Mouse (Mus musculus): ENCODE results near the gene Siglech. TPM values are rescaled to one million over a fixed set of nuclear protein-coding genes. Genes with fewer than 3 reads are reported as not detected.

The Siglech gene
- polyA plus RNA-seq, 1 experiment from 2014 or later = 1.4 TPM

DNA sequence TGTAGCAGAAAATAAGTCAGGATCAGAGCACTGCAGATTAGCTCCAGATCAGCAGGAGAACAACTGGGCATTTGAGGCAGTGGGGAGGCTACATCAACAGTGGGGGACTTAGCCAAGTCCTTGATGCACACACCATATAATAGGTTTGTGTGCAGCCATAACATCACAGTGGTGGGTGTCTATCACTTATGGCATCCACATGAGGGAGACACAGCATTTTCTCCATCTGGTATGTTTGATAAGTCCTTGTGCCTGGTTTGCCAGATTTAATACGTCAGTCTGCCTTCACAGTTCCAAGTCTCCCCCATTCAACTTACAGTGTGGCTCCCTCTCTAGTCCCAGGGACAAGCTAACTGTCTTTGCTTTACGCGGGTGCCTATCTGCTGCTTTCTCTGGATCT is 24.3 kb downstream of the Siglech start:
- 83% methylated on average over 3 of the region's 3 CpGs for WGBS
- no peak overlapping the region for H3K27ac ChIP-seq (ENCODE audit: low read depth, low read length)
- H3K9me3 ChIP-seq (ENCODE audit: control insufficient read depth) = no peaks in the 10 kb centered on the region
- no peak overlapping the region for H3K4me2 ChIP-seq (replicated peaks; ENCODE audit: low read depth)
- H3K27me3 ChIP-seq (replicated peaks; ENCODE audit: control insufficient read depth, insufficient read depth, low read length) = no peaks in the 10 kb centered on the region
- H3K4me3 ChIP-seq (ENCODE audit: low read depth, low read length) = no peak overlapping the region
- H3K36me3 ChIP-seq (ENCODE audit: control insufficient read depth, insufficient read depth) = peaks cover 13% of the 10 kb centered on the region
- H3K4me1 ChIP-seq (replicated peaks; ENCODE audit: control insufficient read depth, insufficient read depth, low read length) = no peaks in the 10 kb centered on the region
- H3K9ac ChIP-seq (ENCODE audit: low read depth, low read length) = no peak overlapping the region
- ATAC-seq = no peak
- no peak for TF ChIP-seq CTCF (IDR thresholded peaks at IDR 0.05; ENCODE audit: low read depth)

DNA sequence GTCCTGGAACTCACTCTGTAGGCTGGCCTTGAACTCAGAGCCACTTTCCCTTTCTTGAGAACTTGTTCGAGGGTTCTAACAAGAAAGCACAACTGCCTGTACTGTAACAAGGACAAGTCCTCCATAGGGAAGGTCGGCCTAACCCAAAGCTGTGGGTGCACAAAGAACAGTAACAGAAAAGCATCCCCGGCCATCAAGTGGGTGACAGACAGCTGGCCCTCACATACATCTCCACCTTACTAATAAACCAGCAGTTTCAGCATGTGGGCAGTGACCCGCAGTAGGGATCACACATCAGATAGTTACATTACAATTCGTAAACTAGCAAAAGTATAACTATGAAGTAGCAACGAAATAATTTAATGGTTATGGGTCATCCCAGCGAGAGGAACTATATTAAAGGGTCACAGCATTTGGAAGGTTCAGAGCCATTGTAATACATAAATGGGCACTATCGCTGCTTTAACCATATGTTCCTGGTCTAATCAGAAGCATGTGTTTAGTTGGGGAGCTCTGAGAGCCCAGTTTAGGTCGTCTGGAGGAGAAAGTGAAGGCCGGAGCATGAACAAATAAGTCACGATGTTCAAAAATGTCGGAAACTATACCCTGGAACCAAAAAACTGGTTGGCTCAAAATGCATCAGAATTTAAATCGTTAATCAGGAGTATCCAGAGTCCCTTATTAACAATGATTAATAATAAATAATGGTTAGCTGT is 25.4 kb downstream of the Siglech start:
- Histone ChIP-seq H3K9me3 (ENCODE audit: control insufficient read depth) (no peaks in the 10 kb centered on the region), H3K9ac (ENCODE audit: low read depth, low read length) (peak overlapping the region; percentile 92), H3K36me3 (ENCODE audit: control insufficient read depth, insufficient read depth) (peaks cover 22% of the 10 kb centered on the region), H3K4me1 (replicated peaks; ENCODE audit: control insufficient read depth, insufficient read depth, low read length) (no peaks in the 10 kb centered on the region), H3K4me2 (replicated peaks; ENCODE audit: low read depth) (peak overlapping the region; percentile 81), H3K4me3 (ENCODE audit: low read depth, low read length) (peak overlapping the region; percentile 79), H3K27me3 (replicated peaks; ENCODE audit: control insufficient read depth, insufficient read depth, low read length) (no peaks in the 10 kb centered on the region), H3K27ac (ENCODE audit: low read depth, low read length) (peak overlapping the region; percentile 73; the same call in 1 of the 2 replicates)
- 38% methylated on average over 13 of the region's 13 CpGs for WGBS
- ATAC-seq = peak; percentile 8; the same call in 1 of the 2 replicates
- TF ChIP-seq CTCF (IDR thresholded peaks at IDR 0.05; ENCODE audit: low read depth) = no peak

DNA sequence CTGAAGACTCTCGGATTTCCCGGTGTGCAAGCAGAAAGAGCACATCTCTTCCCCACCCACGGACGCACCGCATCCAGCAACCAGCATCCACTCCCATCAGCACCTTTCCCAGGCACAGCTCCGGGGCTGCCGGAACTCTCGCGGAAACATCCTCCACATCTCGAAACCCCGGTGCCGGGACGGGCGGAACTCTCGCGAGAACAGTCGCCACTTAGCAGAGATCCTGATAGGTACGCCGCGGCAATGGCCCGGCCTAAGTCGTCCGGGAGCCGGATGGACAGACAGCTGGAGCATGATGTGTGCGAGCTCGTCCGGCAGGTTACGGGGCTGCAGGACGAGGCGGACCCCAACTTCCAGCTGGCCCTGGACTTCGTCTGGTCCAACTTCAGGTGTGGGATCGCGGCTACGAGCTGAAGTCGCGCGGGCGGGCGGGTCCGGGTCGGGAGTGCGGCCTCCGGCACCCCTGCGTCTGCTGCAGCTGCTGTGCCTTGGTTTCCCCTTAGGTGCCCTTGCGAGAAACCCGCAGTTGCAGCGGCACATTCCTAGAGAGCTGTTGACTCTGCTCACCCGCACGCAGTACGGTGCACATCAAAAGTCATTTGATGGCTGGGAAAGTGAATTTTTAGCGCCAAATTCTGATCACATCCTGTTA is 26.1 kb downstream of the Siglech start, which contains the start of gene Tubgcp5:
TSS of gene Tubgcp5 (plus strand) at position 203 of the 652 bp plus-strand sequence.
- ATAC-seq = peak; percentile 100
- Histone ChIP-seq H3K27ac (ENCODE audit: low read depth, low read length) (peak within 1 kb of the TSS; percentile 73), H3K4me1 (replicated peaks; ENCODE audit: control insufficient read depth, insufficient read depth, low read length) (no peaks in the 10 kb centered on the region), H3K4me2 (replicated peaks; ENCODE audit: low read depth) (peak within 1 kb of the TSS; percentile 81), H3K27me3 (replicated peaks; ENCODE audit: control insufficient read depth, insufficient read depth, low read length) (no peaks in the 10 kb centered on the region), H3K4me3 (ENCODE audit: low read depth, low read length) (peak within 1 kb of the TSS; percentile 79), H3K9me3 (ENCODE audit: control insufficient read depth) (no peaks in the 10 kb centered on the region), H3K9ac (ENCODE audit: low read depth, low read length) (peak within 1 kb of the TSS; percentile 92), H3K36me3 (ENCODE audit: control insufficient read depth, insufficient read depth) (peaks cover 24% of the 10 kb centered on the region)
- TF ChIP-seq CTCF (IDR thresholded peaks at IDR 0.05; ENCODE audit: low read depth) = no peak
- under 1% methylated on average over 51 of the region's 51 CpGs for WGBS

DNA sequence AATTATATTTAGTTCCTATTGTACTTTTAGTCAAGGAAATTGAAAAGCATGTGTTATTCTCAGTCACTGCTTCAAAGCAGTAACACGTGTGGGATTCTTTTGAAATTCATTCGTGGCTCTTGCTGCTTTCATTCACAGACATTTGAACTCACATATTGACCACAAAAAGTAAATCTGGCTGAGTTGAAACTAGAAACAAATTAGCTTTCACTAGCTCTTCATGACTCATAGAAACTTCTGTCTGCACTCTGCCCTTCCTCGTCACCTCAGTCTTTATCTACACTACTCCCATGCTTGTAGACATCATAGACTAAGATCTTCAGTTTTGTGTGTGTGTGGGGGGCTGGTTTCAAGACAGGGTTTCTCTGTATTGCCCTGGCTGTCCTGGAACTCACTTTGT is 32.0 kb downstream of the Siglech start:
- H3K4me2 ChIP-seq (replicated peaks; ENCODE audit: low read depth) = no peak overlapping the region
- no peaks in the 10 kb centered on the region for H3K27me3 ChIP-seq (replicated peaks; ENCODE audit: control insufficient read depth, insufficient read depth, low read length)
- H3K27ac ChIP-seq (ENCODE audit: low read depth, low read length) = no peak overlapping the region
- peaks cover 58% of the 10 kb centered on the region for H3K36me3 ChIP-seq (ENCODE audit: control insufficient read depth, insufficient read depth)
- ATAC-seq = no peak
- no peak for TF ChIP-seq CTCF (IDR thresholded peaks at IDR 0.05; ENCODE audit: low read depth)
- H3K9ac ChIP-seq (ENCODE audit: low read depth, low read length) = no peak overlapping the region
- no peaks in the 10 kb centered on the region for H3K9me3 ChIP-seq (ENCODE audit: control insufficient read depth)
- no peaks in the 10 kb centered on the region for H3K4me1 ChIP-seq (replicated peaks; ENCODE audit: control insufficient read depth, insufficient read depth, low read length)
- whole genome bisulfite sequencing = 86% methylated on average over 3 of the region's 3 CpGs
- no peak overlapping the region for H3K4me3 ChIP-seq (ENCODE audit: low read depth, low read length)

DNA sequence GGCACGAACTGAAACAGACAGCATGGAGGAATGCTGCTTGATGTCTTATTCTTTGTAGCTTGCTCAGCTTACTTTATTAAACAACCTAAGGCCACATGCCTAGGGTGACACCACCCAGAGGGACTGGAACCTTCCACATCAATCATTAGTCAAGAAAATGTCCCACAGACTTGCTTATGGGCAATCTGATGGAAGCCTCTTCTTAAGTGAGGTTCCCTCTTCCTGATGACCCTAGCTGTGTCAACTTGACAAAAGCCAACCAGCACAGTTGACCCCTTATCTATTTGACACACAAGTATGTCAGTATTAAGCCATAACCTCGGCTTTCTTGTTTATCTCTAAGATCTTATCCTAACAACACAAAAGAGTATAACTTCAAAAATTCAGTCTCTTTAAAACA is 42.0 kb downstream of the Siglech start:
- Histone ChIP-seq H3K4me3 (ENCODE audit: low read depth, low read length) (no peak overlapping the region), H3K4me2 (replicated peaks; ENCODE audit: low read depth) (no peak overlapping the region), H3K9ac (ENCODE audit: low read depth, low read length) (no peak overlapping the region), H3K9me3 (ENCODE audit: control insufficient read depth) (no peaks in the 10 kb centered on the region), H3K36me3 (ENCODE audit: control insufficient read depth, insufficient read depth) (peaks cover 64% of the 10 kb centered on the region), H3K27ac (ENCODE audit: low read depth, low read length) (no peak overlapping the region), H3K27me3 (replicated peaks; ENCODE audit: control insufficient read depth, insufficient read depth, low read length) (no peaks in the 10 kb centered on the region), H3K4me1 (replicated peaks; ENCODE audit: control insufficient read depth, insufficient read depth, low read length) (no peaks in the 10 kb centered on the region)
- 61% methylated on average over 2 of the region's 2 CpGs for WGBS
- ATAC-seq = no peak
- no peak for TF ChIP-seq CTCF (IDR thresholded peaks at IDR 0.05; ENCODE audit: low read depth)

DNA sequence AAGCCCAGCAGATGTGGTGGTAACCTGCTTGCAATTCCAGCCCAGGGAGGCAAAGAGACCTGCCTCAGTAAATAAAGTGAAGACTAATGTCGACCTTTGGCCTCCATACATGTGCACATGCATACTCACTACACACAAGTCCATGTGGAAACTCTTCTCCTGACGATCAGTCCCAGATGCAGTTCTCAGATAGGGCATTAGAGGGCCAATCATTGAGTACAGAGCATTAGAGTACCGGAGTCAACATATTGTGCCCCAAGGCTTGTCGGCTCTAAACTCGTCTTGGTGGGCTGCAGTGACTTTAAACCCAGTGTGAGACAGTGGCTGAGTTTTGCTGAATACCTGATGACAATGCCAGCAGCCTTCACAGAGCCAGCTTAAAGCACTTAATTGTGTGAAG is 56.5 kb downstream of the Siglech start:
- H3K27me3 ChIP-seq (replicated peaks; ENCODE audit: control insufficient read depth, insufficient read depth, low read length) = no peaks in the 10 kb centered on the region

More for the DNA sequence above, 56.5 kb downstream of the Siglech start:
- no peak overlapping the region for H3K9ac ChIP-seq (ENCODE audit: low read depth, low read length)
- no peak overlapping the region for H3K27ac ChIP-seq (ENCODE audit: low read depth, low read length)
- H3K4me1 ChIP-seq (replicated peaks; ENCODE audit: control insufficient read depth, insufficient read depth, low read length) = no peaks in the 10 kb centered on the region
- H3K4me2 ChIP-seq (replicated peaks; ENCODE audit: low read depth) = no peak overlapping the region
- ATAC-seq = no peak
- H3K4me3 ChIP-seq (ENCODE audit: low read depth, low read length) = no peak overlapping the region
- peak; percentile 40 for TF ChIP-seq CTCF (IDR thresholded peaks at IDR 0.05; ENCODE audit: low read depth)
- WGBS = 81% methylated on average over 5 of the region's 5 CpGs
- H3K36me3 ChIP-seq (ENCODE audit: control insufficient read depth, insufficient read depth) = peaks cover 50% of the 10 kb centered on the region
- no peaks in the 10 kb centered on the region for H3K9me3 ChIP-seq (ENCODE audit: control insufficient read depth)

All from intestine, postnatal 0 days (tissue).